Mouse (Mus musculus): ENCODE results near the gene Plcd1. TPM values are rescaled to one million over a fixed set of nuclear protein-coding genes. Genes with fewer than 3 reads are reported as not detected.

The Plcd1 gene
- total and polyA plus RNA-seq, 3 experiments, result 0.36 TPM; not detected in 2

GRCm38 (mm10) chr9:119087309-119087708 lies 6.0 kb downstream of the Plcd1 start:
- TF ChIP-seq KAT2A (conservative IDR thresholded peaks at IDR 0.05; ENCODE audit: low read depth, low read length), result no peak
- TF ChIP-seq E2F4 (IDR thresholded peaks at IDR 0.05; ENCODE audit: borderline replicate concordance, low read depth, low read length), result no peak
- TF ChIP-seq TCF12 (IDR thresholded peaks at IDR 0.05; ENCODE audit: low read depth, low read length), result no peak
- TF ChIP-seq TAL1 (IDR thresholded peaks at IDR 0.05; ENCODE audit: low read length), result no peak
- TF ChIP-seq MXI1 (IDR thresholded peaks at IDR 0.05; ENCODE audit: low read depth, low read length), result no peak
- no peak for TF ChIP-seq GATA1 (IDR thresholded peaks at IDR 0.05; ENCODE audit: low read depth, low read length)
- TF ChIP-seq ZNF384 (IDR thresholded peaks at IDR 0.05; ENCODE audit: low read depth, low read length), result no peak
- TF ChIP-seq NELFE (IDR thresholded peaks at IDR 0.05; ENCODE audit: low read depth, low read length), result no peak
- no peak for TF ChIP-seq GABPA (IDR thresholded peaks at IDR 0.05; ENCODE audit: low read depth, low read length)
- no peak for TF ChIP-seq RCOR1 (IDR thresholded peaks at IDR 0.05; ENCODE audit: low read depth, low read length)
- TF ChIP-seq UBTF (IDR thresholded peaks at IDR 0.05; ENCODE audit: borderline replicate concordance, insufficient read depth, low read depth, low read length), result no peak
- no peak for TF ChIP-seq EP300 (IDR thresholded peaks at IDR 0.05; ENCODE audit: low read depth in 1 of 2, low read length in 2 of 2)
- TF ChIP-seq HCFC1 (IDR thresholded peaks at IDR 0.05; ENCODE audit: low read depth, low read length), result no peak
- TF ChIP-seq CHD1 (IDR thresholded peaks at IDR 0.05; ENCODE audit: low read depth, low read length), result no peak
- TF ChIP-seq MEF2A (IDR thresholded peaks at IDR 0.05; ENCODE audit: extremely low read depth, insufficient replicate concordance, low read depth, low read length, poor library complexity, severe bottlenecking), result no peak
- no peak for TF ChIP-seq ZC3H11A (IDR thresholded peaks at IDR 0.05; ENCODE audit: low read depth, low read length)
- H3K4me1 ChIP-seq (ENCODE audit: control insufficient read depth in 1 of 2, insufficient read depth in 2 of 2, low read length in 2 of 2), result 0 out of 4 replicates have a peak, but pooled peaks cover 0 to 5% of the 10 kb centered on the region in 2 experiments
- no peaks in the 10 kb centered on the region for H3K9me3 ChIP-seq (replicated peaks; ENCODE audit: insufficient read depth, low read length)
- no peak overlapping the region for H3K9ac ChIP-seq (ENCODE audit: control insufficient read depth, low read depth, low read length, poor library complexity, severe bottlenecking)
- no peaks in the 10 kb centered on the region for H3K79me2 ChIP-seq (ENCODE audit: control insufficient read depth, insufficient read depth, low read length, poor library complexity)
- H3K27ac ChIP-seq (ENCODE audit: control insufficient read depth, low read depth, low read length), result no peak overlapping the region
- DNase-seq (ENCODE audit: low read depth, low spot score), result peak; percentile 12
- H3K36me3 ChIP-seq (ENCODE audit: control insufficient read depth in 1 of 2, insufficient read depth in 2 of 2, low read length in 2 of 2), result no peaks in the 10 kb centered on the region
- H3K27me3 ChIP-seq (ENCODE audit: control insufficient read depth in 1 of 2, insufficient read depth in 2 of 2, low read length in 2 of 2), result no peaks in the 10 kb centered on the region
- H3K4me3 ChIP-seq (ENCODE audit: control insufficient read depth in 1 of 2, insufficient read depth in 1 of 2, low read depth in 2 of 2, low read length in 2 of 2), result no peak overlapping the region

- Histone ChIP-seq H3K27ac (ENCODE audit: control insufficient read depth, low read depth, low read length) (no peak overlapping the region), H3K27me3 (ENCODE audit: control insufficient read depth in 1 of 2, insufficient read depth in 2 of 2, low read length in 2 of 2) (no peaks in the 10 kb centered on the region), H3K9ac (ENCODE audit: control insufficient read depth, low read depth, low read length, poor library complexity, severe bottlenecking) (no peak overlapping the region), H3K36me3 (ENCODE audit: control insufficient read depth in 1 of 2, insufficient read depth in 2 of 2, low read length in 2 of 2) (no peaks in the 10 kb centered on the region), H3K9me3 (replicated peaks; ENCODE audit: insufficient read depth, low read length) (no peaks in the 10 kb centered on the region), H3K79me2 (ENCODE audit: control insufficient read depth, insufficient read depth, low read length, poor library complexity) (no peaks in the 10 kb centered on the region), H3K4me1 (ENCODE audit: control insufficient read depth in 1 of 2, insufficient read depth in 2 of 2, low read length in 2 of 2) (0 out of 4 replicates have a peak, but pooled peaks cover 0 to 5% of the 10 kb centered on the region in 2 experiments), H3K4me3 (ENCODE audit: control insufficient read depth in 1 of 2, insufficient read depth in 1 of 2, low read depth in 2 of 2, low read length in 2 of 2) (no peak overlapping the region)
- TF ChIP-seq USF1 (IDR thresholded peaks at IDR 0.05; ENCODE audit: low read depth, low read length), result no peak
- TF ChIP-seq MAFK (IDR thresholded peaks at IDR 0.05; ENCODE audit: borderline replicate concordance, low read depth, low read length), result no peak
- TF ChIP-seq TAL1 (IDR thresholded peaks at IDR 0.05; ENCODE audit: low read length), result no peak
- no peak for DNase-seq (ENCODE audit: low read depth, low spot score)
Observed at GRCm38 (mm10) chr9:119086451-119086850, 6.9 kb downstream of the Plcd1 start.

All from MEL (cell line).